Mouse (Mus musculus) mature B cell (primary cell): ENCODE results near the gene Rhox2g.
"Not testable (repeated sequence)": the region's sequence is repeated elsewhere in the genome, so short reads cannot be mapped to it uniquely, and the experiment has no call there.

Source experiments
- in situ Hi-C: fragments of 300-500 bp; cut with MboI; formaldehyde crosslinking; loops from 2 replicates; pipeline ENCODE4 v1.14.3; 2019

Rhox2g gene

GRCm38 (mm10) chrX:37643370-37643769 is at the start of gene Rhox2g:
Rhox2g (minus strand) TSS chrX:37643470.
- in situ Hi-C loops: not testable (repeated sequence)

- in situ Hi-C loops: no loop called here
These were observed 49.0 kb upstream of the Rhox2g start for GRCm38 (mm10) chrX:37692261-37692660.

GRCm38 (mm10) chrX:37683031-37683715 is 39.9 kb upstream of the Rhox2g start:
- in situ Hi-C loops: no loop called here

- in situ Hi-C loops: not testable (repeated sequence)
These were observed 29.9 kb upstream of the Rhox2g start, which contains the start of gene Rhox2h for GRCm38 (mm10) chrX:37673177-37673576. Rhox2h (minus strand) TSS chrX:37673277.

- in situ Hi-C loops: not testable (repeated sequence)
These were observed 25.4 kb upstream of the Rhox2g start, which contains the start of gene Rhox3h for GRCm38 (mm10) chrX:37668664-37669063. Rhox3h (minus strand) TSS chrX:37668764.

- in situ Hi-C loops: not testable (repeated sequence)
These were observed 8.0 kb upstream of the Rhox2g start, which contains the start of gene Rhox4g for GRCm38 (mm10) chrX:37651227-37651626. Rhox4g (minus strand) TSS chrX:37651327.

GRCm38 (mm10) chrX:37628512-37628911 is 14.8 kb downstream of the Rhox2g start, which contains the start of gene Rhox3g:
Rhox3g (minus strand) TSS chrX:37628612.
- in situ Hi-C loops: not testable (repeated sequence)

GRCm38 (mm10) chrX:37607604-37608003 is 35.7 kb downstream of the Rhox2g start, which contains the start of gene Rhox4f:
Rhox4f (minus strand) TSS chrX:37607704.
- in situ Hi-C loops: not testable (repeated sequence)
